Mouse (Mus musculus) erythroblast, embryonic 14.5 days (primary cell): Measurements from ENCODE around the gene Gmds.

Experiments used
- GATA1 ChIP-seq: IDR thresholded peaks from 2 replicates; pipeline ENCODE4 v1.6.1; 2012; ENCODE audit warnings: low read length, inconsistent platforms, mixed read lengths
- TAL1 ChIP-seq: IDR thresholded peaks from 3 replicates; pipeline ENCODE4 v1.6.1; 2012; ENCODE audit warnings: low read length, inconsistent platforms, mixed read lengths

DNA sequence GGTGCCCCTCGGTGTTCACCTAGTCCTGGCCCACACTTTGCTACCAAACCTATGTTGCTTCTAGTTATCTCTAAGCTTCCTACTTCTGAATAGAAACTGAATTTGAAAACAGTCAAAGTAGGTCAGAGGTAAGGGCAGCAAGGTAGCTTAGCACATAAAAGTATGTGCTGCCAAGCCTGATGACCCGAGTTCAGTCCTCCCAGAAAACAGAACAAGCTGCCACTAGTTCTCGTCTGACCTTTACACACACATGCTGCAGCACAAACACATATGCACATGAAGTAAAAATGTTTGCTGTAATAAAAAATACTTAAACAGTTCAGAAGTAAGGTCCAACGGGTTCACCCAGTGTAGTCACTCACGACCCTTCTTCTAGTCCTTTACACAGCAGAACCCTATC, 106.6 kb downstream of the Gmds start:
- TF ChIP-seq TAL1 (no peak), GATA1 (no peak)
